Mouse (Mus musculus) cerebellum, adult 2 months (tissue): ENCODE data around the gene Cdc42bpb. TPM values are rescaled to one million over a fixed set of nuclear protein-coding genes. Genes with fewer than 3 reads are reported as not detected.
A peak's percentile ranks its signal among the peaks of the same experiment; 100 is the strongest.

ENCODE experiments used
- DNase-seq, 2 experiments: peaks; one replicate each; pipeline ENCODE4 v3.0.0; 2021
- H3K27ac ChIP-seq: fragments of 200-500 bp; 2 replicates; pipeline ENCODE4 v1.5.1; 2012; ENCODE audit warnings: low read length, control low read depth, inconsistent platforms; ENCODE audit not compliant: insufficient read depth
- H3K27me3 ChIP-seq: fragments of 200-500 bp; 2 replicates; pipeline ENCODE4 v1.6.1; 2012; ENCODE audit warnings: inconsistent platforms, mild to moderate bottlenecking, low read length, moderate library complexity; ENCODE audit not compliant: control insufficient read depth, insufficient read depth
- H3K4me1 ChIP-seq: fragments of 200-500 bp; 2 replicates; pipeline ENCODE4 v1.6.1; 2011; ENCODE audit warnings: low read length; ENCODE audit not compliant: control insufficient read depth, insufficient read depth
- H3K4me3 ChIP-seq: fragments of 200-500 bp; replicated peaks from 2 replicates; pipeline ENCODE3; 2011; ENCODE audit warnings: mild to moderate bottlenecking, low read depth, low read length, control low read depth; ENCODE audit not compliant: insufficient read depth
- CTCF ChIP-seq: fragments of 200-500 bp; IDR thresholded peaks from 2 replicates; pipeline ENCODE4 v1.5.1; 2011; ENCODE audit warnings: low read depth, mild to moderate bottlenecking, control low read depth, low read length, moderate library complexity, borderline replicate concordance; ENCODE audit not compliant: insufficient read depth
- POLR2A ChIP-seq: fragments of 200-500 bp; IDR thresholded peaks from 2 replicates; pipeline ENCODE4 v1.6.1; 2011; ENCODE audit warnings: low read length, control low read depth, borderline replicate concordance; ENCODE audit not compliant: insufficient read depth
- WGBS: fragments of 180-500 bp; shearing (Covaris S2); methylation state at CpG from one replicate; pipeline ENCODE4 v1.1.7; 2018; 5-methylcytosine and 5-hydroxymethylcytosine counted together
- polyA plus RNA-seq: library from polyadenylated mRNA; depleted of rRNA; stranded (reverse); fragments of >200 nt; gene quantifications from 2 replicates; pipeline ENCODE4 v1.2.3, GENCODE M21; 2012

Cdc42bpb gene
- polyA plus RNA-seq, 1 experiment, result 176 TPM

DNA sequence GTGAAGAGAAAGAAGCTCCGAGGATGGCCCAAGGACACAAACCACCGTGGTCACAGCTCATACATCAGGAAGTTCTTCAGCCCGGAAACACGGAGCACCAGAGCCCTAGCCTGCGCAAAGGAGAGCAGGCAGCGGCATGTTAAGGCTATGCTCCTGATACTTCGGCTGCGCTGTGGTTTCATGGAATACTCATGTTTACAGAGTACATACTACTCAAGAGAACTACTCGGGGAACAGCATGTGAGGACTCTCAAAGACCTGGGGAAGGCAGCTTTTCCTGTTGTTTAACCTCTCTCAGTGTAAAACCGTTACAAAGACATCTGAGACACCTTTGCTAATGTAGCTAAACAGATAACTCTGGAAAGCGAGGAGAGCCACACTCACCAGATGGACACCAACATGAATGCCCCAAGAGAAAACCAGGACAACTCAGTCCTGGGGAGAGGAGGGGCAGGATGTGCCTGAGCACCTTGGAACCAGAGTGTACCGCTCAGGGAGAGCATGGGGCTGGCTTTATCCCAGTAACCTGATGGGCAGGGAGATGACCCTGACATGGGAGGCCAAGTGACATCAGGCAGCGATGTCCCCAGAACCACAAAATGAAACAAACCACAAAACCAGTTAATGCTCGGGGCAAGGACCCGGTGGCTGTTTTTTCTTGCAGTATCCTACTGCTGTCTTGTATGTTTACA, 27.8 kb downstream of the Cdc42bpb start:
- H3K27me3 ChIP-seq, result no peaks in the 10 kb centered on the region
- H3K27ac ChIP-seq, result peak overlapping the region; percentile 8; the same call in 1 of the 2 replicates
- peaks cover 31% of the 10 kb centered on the region for H3K4me1 ChIP-seq
- H3K4me3 ChIP-seq, result no peak overlapping the region
- TF ChIP-seq CTCF (no peak), POLR2A (no peak)
- peak in 1 of 2 experiments; percentile 55 for DNase-seq
- 54% methylated on average over 15 of the region's 15 CpGs for WGBS

DNA sequence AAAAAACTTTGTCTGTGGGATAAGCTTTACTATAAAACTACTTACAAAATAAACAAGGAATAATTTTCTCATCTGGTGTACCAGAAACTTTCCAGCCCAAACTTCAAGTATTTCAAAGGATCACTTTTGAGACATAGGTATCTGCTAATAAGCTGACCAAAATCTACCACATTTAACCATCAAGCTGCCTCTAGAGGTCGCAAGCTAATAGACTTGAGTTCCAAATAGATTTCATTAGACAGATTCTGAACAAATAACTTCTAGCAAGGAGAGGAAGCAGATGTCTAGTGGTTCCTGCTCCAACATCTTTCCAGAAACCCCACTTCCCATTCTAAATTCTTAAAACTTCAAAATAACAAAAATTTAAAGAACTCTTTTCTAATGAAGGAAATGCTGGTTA, 33.6 kb downstream of the Cdc42bpb start:
- DNase-seq, result no peak
- peaks cover 13% of the 10 kb centered on the region for H3K4me1 ChIP-seq
- H3K4me3 ChIP-seq, result no peak overlapping the region
- no peaks in the 10 kb centered on the region for H3K27me3 ChIP-seq
- H3K27ac ChIP-seq, result no peak overlapping the region
- TF ChIP-seq POLR2A (no peak), CTCF (no peak)
- 38% methylated on average over 1 of the region's 1 CpGs for WGBS

DNA sequence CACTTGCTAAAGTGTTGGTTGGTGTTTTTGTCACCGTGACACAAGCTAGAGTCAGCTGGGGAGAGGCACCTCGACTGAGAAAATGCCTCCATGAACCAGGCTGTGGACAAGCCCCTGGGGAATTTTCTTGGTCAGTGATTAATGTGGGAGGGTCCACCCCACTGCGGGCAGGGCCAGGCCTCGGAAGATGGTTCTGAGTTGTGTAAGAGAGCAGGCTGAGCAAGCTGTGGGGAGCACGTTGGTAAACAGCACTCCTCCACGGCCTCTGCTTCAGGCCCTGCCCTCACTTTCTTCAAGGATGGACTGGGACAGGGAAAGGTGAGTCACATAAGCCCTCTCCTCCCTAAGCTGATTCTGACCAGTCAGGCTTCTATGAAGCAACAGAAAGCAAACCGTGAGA, 36.8 kb downstream of the Cdc42bpb start:
- Histone ChIP-seq H3K4me3 (no peak overlapping the region), H3K27me3 (no peaks in the 10 kb centered on the region), H3K27ac (no peak overlapping the region), H3K4me1 (peaks cover 23% of the 10 kb centered on the region)
- WGBS, result 69% methylated on average over 7 of the region's 7 CpGs
- no peak for TF ChIP-seq POLR2A
- TF ChIP-seq CTCF, result no peak
- DNase-seq, result no peak

DNA sequence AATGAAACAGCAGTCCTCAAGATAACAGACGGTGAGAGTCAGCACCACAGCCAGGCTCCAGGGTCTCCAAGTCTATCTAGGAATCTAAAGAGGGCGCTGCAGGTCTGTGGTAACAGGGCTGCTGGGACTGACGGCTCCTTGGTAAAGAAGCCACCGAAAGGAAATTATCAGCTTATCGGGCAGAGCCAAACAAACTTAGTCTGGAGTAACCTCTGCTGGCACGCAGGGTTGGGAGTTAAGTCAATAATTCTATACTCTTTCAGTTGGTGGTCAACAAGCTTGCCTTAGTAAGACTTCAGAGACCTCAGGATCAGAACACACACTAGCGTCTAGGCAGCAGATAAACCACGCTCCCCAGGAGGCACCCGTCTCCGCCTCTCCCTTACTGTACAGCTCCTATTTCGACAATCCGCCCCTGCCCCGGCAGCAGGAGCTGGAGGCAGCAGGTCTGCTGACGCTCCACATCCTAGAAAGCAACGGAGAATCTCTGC, 39.6 kb downstream of the Cdc42bpb start:
- H3K4me1 ChIP-seq, result peaks cover 32% of the 10 kb centered on the region
- no peaks in the 10 kb centered on the region for H3K27me3 ChIP-seq
- TF ChIP-seq CTCF, result no peak
- TF ChIP-seq POLR2A, result no peak
- no peak overlapping the region for H3K27ac ChIP-seq
- H3K4me3 ChIP-seq, result no peak overlapping the region
- 69% methylated on average over 15 of the region's 15 CpGs for WGBS
- no peak for DNase-seq

DNA sequence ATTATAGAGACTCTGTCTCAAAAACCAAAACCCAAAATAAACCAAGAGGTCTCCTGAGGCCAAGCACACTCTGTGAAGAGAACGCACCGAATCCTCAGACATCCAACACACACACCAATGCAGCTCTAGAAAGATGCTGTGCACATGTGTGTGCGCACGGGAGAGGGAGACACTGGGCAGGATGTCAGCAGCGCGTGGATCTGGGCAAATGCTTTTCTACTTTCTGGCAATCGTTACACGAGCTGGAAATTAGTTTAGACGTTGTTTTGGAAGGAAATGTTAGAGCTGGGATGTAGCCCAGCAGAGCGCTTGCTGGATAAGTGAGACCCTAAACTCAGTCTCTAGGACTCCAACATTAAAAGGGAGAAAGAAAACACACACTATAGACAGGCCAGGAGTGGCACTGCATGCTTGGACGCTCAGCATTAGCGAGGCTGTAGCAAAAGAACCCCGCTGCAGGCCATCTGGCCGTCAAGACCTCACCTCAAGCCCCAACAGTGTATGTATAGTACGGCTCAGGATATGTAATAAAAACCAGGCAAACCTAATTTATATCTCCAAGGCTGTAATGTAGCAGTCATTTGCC, 44.4 kb downstream of the Cdc42bpb start:
- TF ChIP-seq CTCF (peak; percentile 3; the same call in 1 of the 2 replicates), POLR2A (no peak)
- no peak overlapping the region for H3K27ac ChIP-seq
- H3K4me1 ChIP-seq, result peaks cover 51% of the 10 kb centered on the region
- 16% methylated on average over 15 of the region's 15 CpGs for WGBS
- H3K27me3 ChIP-seq, result no peaks in the 10 kb centered on the region
- H3K4me3 ChIP-seq, result no peak overlapping the region
- DNase-seq, result peak; percentile 65 to 68

DNA sequence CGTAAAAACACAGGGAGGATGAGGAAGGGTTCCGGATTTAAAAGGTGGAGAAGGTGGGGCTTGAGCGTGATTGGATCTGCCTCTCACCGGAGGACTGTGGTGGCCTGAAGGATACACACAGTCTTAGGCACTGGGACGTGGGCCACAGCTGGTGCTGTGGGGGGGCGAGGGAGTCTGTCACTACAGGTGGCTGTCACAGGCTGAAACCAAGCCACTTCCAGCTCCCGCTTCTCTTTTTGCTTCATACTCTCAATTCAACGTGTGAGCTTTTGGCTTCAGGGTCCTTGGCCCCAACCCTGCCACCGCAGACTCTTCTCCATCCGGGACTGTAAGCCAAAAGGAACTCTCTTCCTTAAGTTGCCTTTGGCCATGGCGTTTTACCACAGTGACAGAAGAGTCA, 45.1 kb downstream of the Cdc42bpb start:
- no peak for TF ChIP-seq CTCF
- no peak for TF ChIP-seq POLR2A
- Histone ChIP-seq H3K4me3 (no peak overlapping the region), H3K4me1 (peaks cover 48% of the 10 kb centered on the region), H3K27me3 (no peaks in the 10 kb centered on the region), H3K27ac (no peak overlapping the region)
- WGBS, result 63% methylated on average over 11 of the region's 11 CpGs
- no peak for DNase-seq

DNA sequence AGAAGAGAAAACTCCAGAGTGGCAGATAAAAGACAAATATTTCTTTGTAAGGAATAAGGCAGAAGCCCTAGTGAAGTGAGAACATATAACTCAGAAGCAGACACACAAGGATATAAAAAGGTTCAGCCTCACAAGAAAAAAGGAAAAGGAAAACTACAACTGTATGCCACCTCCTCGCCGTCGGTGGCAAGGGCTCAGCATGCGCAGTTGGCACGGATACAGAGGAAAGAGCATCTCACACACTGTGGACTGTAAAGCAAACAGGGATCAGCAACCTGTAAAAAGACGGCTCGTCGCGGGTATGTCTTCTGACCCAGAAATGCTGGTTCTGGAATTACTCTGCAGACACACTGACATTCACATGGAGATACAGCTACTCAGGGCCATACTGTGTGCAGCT, 45.9 kb downstream of the Cdc42bpb start:
- Histone ChIP-seq H3K27me3 (no peaks in the 10 kb centered on the region), H3K27ac (peak overlapping the region; percentile 10; the same call in 1 of the 2 replicates), H3K4me3 (no peak overlapping the region), H3K4me1 (peaks cover 39% of the 10 kb centered on the region)
- DNase-seq, result peak; percentile 54 to 56
- WGBS, result 9% methylated on average over 9 of the region's 9 CpGs
- TF ChIP-seq POLR2A, result no peak
- no peak for TF ChIP-seq CTCF

DNA sequence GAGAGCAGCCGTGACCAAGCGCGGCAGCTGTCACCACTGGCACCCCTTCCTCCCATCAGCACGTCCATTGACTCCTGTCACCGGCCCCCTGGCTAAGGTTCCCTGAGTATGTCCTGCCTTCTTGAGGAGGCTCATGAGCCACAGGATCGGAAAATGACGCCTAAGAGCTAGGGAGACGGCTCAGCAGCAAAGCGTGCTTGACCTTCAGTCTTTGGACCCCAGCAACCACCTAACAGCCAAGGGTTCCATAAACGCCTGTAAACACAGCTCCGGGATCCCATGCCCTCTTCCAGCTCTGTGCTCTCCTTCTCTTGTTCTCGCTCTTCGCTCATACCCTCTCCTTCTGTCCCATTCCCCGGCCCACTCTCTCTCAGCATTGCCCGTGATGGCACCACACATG, 48.2 kb downstream of the Cdc42bpb start:
- no peak overlapping the region for H3K4me3 ChIP-seq
- H3K27me3 ChIP-seq, result no peaks in the 10 kb centered on the region
- H3K27ac ChIP-seq, result no peak overlapping the region
- no peak for DNase-seq
- 93% methylated on average over 15 of the region's 15 CpGs for WGBS
- TF ChIP-seq CTCF, result no peak
- no peak for TF ChIP-seq POLR2A
- peaks cover 38% of the 10 kb centered on the region for H3K4me1 ChIP-seq
